Mouse (Mus musculus) large intestine, adult 2 months (tissue): ENCODE data around the gene Pgbd5. TPM values are rescaled to one million over a fixed set of nuclear protein-coding genes. Genes with fewer than 3 reads are reported as not detected.
A peak's percentile ranks its signal among the peaks of the same experiment; 100 is the strongest.

ENCODE experiments used
- DNase-seq: peaks from one replicate; pipeline ENCODE4 v3.0.0-alpha.2; 2012; ENCODE audit warnings: low read depth, low spot score
- WGBS: fragments of 180-500 bp; shearing (Covaris S2); methylation state at CpG from one replicate; pipeline ENCODE4 v1.1.7; 2018; 5-methylcytosine and 5-hydroxymethylcytosine counted together
- polyA plus RNA-seq: library from polyadenylated mRNA; depleted of rRNA; stranded (reverse); fragments of >200 nt; gene quantifications from 2 replicates; pipeline ENCODE4 v1.2.3, GENCODE M21; 2012

Pgbd5 gene
- polyA plus RNA-seq, 1 experiment: 4.2 TPM

DNA sequence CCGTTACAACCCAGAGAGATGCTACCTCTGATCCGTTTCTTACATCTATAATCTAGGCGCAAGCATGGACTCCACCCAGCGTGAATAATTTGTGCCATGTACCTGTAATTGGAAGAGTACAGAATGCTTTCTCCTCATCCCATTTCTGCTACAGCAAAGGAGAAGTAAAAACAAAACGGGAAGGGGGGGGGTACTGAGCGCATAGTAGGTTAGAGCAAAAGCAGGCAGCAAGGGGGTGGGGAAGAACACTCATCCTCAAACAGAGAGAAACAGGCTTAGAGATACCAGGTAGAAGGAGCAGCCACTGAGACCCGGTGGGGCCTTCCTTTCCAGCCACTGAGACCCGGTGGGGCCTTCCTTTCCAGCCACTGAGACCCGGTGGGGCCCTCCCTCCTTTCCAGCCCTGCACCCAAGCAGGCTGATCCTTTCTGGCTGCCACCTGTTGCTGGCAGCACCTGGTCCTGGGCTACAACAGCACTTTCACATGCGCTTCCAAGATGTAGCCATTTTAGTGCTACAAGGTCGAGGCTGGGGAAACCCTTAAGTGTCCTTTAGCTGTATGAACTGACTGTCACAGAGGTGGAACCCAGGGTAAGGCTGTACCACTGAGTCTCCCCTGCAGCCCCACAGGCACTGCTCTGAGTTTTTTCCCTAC is 77.6 kb downstream of the Pgbd5 start:
- WGBS: 79% methylated on average over 11 of the region's 11 CpGs
- no peak for DNase-seq

DNA sequence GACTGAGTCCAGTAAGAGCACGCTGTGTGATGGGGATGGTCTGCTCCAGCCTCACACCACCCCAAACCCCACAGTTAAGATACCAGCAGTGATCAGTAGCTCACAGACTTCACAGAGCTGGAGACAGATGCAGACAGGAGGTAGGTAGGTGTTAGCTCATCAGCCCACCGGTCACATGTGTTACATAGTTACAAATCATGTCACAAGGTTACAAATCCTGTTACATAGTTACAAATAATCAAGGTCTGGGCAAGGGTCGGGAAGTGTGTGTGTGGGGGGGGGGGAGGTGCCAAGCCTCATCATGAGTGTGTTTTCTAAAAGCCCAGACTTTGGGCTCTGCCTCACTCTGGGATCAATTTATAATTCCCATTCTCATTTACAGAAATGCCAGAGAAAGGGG is 78.5 kb downstream of the Pgbd5 start:
- 73% methylated on average over 3 of the region's 3 CpGs for WGBS
- no peak for DNase-seq

GRCm38 (mm10) chr8:124351636-124352035 is 87.8 kb downstream of the Pgbd5 start:
- WGBS: 51% methylated on average over 5 of the region's 5 CpGs

DNA sequence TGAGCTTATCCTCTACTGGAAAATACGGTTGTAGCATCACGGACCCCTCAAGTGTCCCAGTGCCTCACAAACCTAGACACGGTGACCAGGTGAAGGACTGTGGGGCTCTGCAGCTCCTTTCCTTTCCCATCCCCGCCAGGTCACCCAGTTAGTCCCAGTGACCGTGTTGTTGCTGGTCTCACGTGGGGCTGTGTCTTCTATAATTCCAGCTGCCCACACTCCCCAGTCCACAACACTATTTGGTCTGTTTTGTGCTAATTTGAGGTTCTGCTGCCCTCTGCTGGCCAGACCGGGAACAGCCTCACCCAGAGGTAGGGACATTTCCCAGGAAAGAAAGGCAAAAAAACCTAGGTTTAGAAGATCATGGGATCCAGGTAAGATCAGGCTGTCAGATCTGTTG is 89.8 kb downstream of the Pgbd5 start:
- WGBS: 35% methylated on average over 7 of the region's 7 CpGs

More at GRCm38 (mm10) chr8:124351636-124352035, 87.8 kb downstream of the Pgbd5 start:
- DNase-seq: no peak

GRCm38 (mm10) chr8:124348087-124348486 is 91.4 kb downstream of the Pgbd5 start:
- no peak for DNase-seq
- 43% methylated on average over 1 of the region's 1 CpGs for WGBS

More for the DNA sequence above, 89.8 kb downstream of the Pgbd5 start:
- peak; percentile 44 for DNase-seq

DNA sequence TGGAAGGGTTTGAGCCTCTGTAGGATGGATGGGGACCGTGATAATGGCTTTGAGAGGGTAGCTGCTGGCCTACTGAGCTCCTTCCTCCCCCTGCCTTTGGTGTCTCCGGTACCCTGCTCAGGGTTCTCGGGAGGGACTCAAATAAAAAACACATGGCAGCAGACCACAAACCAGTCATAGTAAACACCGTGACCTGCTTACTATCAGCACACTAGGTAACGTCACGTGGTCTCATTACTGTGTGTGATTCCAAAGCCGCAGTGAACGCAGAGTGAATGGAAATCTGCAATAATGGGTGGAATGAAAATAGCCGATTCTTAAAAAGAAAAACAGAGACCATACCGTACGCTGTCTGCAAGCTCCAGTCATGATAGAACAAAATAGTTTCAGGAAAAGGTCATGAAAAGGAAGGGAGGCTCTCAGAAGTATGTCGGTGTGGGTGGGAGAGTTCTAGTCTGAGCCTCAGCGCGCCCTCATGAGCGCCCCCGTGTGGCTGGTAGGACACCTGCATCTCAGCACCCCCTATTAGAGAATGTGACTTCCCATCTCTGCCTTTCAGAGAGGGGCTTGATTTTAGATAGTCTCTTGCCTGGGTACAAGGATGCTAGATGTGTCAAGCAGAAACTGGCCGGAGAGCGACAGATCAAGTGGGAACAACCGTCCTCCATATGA is 92.5 kb downstream of the Pgbd5 start:
- WGBS: 44% methylated on average over 19 of the region's 19 CpGs
- peak; percentile 29 for DNase-seq

DNA sequence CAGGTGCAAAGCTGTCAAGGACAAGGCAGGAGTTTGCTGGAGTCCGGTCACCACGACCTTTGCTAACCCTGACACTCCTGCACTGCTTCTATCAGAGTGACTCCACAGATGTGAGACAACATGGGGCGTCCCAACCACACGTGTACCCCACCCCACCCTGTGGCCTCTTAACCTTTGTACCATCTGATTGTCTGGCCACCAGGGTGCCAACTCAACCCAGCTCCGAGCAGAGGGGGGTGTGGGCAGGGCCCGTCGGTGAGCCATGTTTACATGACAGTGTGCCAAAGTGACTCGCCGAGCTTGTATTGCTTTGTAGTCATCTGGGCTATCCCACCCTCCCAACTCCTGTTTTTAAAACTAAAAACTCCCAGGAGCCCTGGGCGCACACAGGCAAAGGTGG is 94.4 kb downstream of the Pgbd5 start:
- peak; percentile 13 for DNase-seq
- 35% methylated on average over 10 of the region's 10 CpGs for WGBS

- DNase-seq: no peak
- 45% methylated on average over 12 of the region's 12 CpGs for WGBS
Observed at GRCm38 (mm10) chr8:124343991-124344390, 95.5 kb downstream of the Pgbd5 start.

- WGBS: 94% methylated on average over 15 of the region's 15 CpGs
- DNase-seq: no peak
Observed at GRCm38 (mm10) chr8:124343151-124343550, 96.3 kb downstream of the Pgbd5 start.

- no peak for DNase-seq
- 85% methylated on average over 17 of the region's 17 CpGs for WGBS
Observed at GRCm38 (mm10) chr8:124340360-124341068, 98.9 kb downstream of the Pgbd5 start.

DNA sequence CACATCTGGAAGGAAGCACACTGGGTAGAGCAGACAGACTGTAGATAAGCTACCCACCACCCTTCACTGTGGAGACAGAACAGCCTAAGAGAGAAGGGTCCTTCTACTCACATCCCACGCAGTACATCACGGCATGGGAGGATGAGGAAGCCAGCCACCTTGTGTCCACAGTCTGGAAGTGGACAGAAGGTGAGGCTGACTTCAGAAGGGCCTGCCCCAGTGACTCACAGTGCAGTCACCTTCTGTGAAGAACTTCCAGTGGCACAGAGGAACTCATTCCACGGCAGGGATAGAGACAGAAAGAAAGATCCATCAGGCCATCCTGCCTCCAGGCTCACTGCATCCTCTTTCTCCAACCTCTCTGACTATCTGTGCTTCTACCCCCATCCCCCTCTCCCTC is 99.7 kb downstream of the Pgbd5 start:
- 84% methylated on average over 3 of the region's 3 CpGs for WGBS

DNA sequence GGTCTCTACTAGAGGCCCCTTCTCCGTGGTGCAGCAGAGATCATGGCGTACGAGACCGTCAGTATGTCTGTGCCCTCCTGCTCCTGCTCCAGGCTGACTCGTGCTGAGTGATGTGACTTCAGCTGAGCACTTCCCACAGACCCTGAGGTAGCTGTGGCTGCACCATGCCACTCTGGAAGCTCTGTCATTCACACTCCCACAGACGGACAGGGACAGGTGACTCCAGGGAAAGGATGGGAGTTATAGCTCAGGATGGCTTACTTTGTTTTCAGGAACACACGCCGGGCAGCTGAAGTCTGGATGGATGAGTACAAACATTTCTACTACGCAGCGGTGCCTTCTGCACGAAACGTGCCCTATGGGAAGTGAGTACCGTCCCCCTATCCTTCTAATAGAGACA is 103.2 kb downstream of the Pgbd5 start:
- 93% methylated on average over 13 of the region's 13 CpGs for WGBS
- no peak for DNase-seq

More for the DNA sequence above, 99.7 kb downstream of the Pgbd5 start:
- DNase-seq: no peak

GRCm38 (mm10) chr8:124331706-124332105 is 107.8 kb downstream of the Pgbd5 start:
- 76% methylated on average over 11 of the region's 11 CpGs for WGBS
- DNase-seq: no peak

DNA sequence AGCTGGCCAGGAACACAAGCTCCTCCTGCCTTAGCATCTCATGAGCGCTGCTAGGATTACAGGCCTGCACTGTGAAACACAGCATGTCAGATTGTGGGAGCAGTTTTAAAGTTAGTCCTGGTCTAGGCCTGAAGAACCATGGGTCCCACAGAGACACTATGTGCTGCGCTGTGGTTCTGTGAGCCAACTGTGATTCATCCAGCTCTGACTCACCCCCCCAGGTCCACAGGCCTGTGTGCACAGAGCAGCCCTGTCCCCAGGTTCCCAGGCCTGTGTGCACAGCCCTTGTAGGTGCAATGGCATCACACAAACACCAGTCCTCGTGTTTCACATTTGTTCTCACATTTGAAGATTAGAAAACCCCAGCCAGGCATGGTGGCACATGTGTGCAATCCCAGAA is 108.4 kb downstream of the Pgbd5 start:
- no peak for DNase-seq
- WGBS: 86% methylated on average over 3 of the region's 3 CpGs

DNA sequence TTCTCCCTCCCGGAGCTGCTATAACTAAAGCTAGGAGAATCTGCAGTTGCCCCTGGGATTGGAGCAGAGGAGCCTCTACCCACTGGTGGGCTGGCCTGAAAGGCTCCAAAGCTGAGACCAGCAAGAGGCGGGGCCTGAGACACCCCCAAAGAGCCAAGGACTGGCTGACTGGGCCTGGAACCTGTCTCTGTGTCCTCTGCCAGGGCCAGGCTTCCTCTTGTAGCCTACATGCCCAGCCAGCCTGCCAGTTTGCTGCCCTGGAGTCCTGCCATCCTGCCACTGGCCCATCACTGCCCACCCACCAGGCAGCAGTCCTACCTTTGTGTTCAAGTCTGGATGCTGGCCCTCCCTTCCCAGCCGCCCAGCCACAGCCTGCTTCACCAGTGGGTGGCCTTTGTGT is 109.0 kb downstream of the Pgbd5 start:
- DNase-seq: no peak
- WGBS: 79% methylated on average over 3 of the region's 3 CpGs

- 88% methylated on average over 10 of the region's 10 CpGs for WGBS
- DNase-seq: no peak
Observed at GRCm38 (mm10) chr8:124329690-124330089, 109.8 kb downstream of the Pgbd5 start.

DNA sequence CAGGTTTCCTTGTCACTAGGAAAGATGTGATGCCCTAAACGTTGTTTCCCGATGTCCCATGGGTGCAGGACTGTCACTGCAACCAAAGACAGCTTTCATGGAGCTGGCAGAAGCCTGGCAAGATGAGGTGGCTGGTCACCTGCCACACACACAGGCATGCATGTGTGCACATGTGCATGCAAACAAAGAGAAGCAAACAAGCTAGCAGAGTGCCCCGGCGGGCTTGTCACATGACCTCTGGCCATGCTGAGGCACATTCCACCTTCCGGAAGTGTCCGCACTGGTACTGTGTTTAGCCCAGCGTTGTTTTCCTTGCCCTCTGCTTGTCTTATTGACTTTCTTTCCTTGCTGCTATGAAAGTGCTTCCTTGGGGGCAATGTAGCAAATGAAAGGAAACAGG is 111.2 kb downstream of the Pgbd5 start:
- 76% methylated on average over 7 of the region's 7 CpGs for WGBS

GRCm38 (mm10) chr8:124323356-124323755 is 116.1 kb downstream of the Pgbd5 start:
- 90% methylated on average over 14 of the region's 14 CpGs for WGBS
- no peak for DNase-seq

More for the DNA sequence above, 111.2 kb downstream of the Pgbd5 start:
- no peak for DNase-seq

- WGBS: 79% methylated on average over 12 of the region's 12 CpGs
- DNase-seq: no peak
Observed at GRCm38 (mm10) chr8:124321227-124321840, 118.1 kb downstream of the Pgbd5 start.

GRCm38 (mm10) chr8:124319316-124319652 is 120.2 kb downstream of the Pgbd5 start:
- no peak for DNase-seq
- 86% methylated on average over 4 of the region's 4 CpGs for WGBS
